Mouse (Mus musculus): ENCODE data around the gene Rheb.
"Not testable (repeated sequence)": the region's sequence is repeated elsewhere in the genome, so short reads cannot be mapped to it uniquely, and the experiment has no call there.

Rheb gene

DNA sequence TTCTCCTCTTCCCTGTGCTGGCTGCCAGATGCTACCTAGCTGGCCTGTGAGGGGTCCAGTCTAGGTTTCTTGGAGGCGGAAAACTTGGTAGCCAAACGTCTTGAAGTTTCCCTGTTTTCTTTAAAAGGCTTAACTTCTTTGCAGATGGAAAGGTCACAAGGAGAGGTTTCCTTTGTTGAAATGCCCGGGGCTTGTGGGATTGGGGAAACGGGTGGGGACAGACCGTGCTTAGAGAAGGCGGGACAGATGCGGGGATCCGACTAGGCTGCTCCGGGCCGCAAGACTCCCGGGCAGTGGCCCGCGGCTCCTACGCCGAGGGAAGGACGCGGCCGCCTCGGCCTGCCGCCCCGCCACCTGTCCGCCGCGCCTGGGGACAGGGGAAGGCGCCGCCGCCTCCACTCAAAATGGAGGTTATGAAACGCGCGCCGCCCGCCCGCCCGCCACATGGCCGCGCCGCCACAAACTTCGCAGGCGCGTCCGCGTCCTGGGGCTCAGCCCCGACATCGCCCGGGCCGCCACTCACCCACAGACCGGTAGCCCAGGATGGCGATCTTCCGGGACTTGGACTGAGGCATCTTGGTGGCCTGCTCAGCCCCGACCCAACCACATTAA lies 656 bp downstream of the Rheb start:
- no peak for DNase-seq

DNA sequence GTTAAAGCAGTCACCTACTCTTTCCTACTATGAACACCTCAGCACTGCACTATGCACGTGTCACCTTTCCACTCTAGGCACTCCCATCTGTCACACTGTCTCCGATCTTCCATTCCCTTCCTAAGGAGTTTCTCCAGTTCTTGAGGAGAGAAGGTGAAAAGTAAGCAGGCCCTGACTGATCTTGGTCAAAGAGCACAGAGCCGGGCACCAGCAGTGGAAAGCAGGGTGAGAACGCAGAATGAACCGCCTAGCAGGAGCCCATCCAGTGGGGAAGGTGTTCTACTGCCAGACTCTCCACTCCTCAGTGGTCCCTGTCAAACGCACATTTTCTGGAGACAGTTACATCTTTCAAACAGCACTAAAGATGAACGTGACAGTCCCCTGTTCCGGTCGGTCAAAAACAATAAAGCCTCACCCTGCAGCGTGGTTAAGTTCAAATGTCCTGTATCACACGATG lies 1.4 kb downstream of the Rheb start:
- no peak for DNase-seq

DNA sequence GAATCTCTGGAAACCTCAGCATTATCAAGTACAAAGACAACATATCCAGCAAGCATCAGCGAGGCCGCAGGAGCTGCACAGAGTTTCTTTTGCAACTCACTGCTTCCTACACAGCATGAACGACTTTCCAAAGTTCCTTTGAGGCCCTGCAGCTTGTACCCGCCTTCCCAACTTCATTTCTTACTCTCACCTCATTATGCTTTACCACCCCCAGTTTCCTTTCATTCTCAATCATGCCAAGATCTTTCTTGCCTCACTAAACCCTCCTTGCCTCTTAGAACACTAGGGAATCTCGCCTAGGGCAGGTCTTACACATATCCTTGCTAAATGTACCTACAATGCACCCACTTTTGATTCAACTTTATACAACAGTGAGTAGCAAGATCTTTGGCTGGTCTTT lies 7.9 kb downstream of the Rheb start:
- DNase-seq, result no peak

DNA sequence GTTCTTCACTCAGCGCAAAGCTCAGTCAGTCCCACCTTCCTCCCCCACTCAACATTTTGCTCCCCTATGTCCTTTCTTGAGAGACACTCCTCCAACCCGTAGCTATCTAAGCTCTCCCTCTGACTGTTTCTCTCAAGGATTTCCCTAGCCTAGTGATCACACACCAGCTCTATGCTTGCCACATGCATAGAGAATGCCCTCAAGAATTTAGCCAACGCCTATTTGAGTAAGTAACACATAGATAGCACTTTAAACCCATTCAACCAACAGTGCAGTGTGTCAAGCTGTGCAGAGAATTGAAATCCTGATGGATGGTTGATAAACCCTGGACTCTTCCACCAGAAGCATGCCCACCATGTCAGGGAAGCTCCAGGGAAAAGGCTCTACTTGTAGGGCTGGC lies 10.5 kb downstream of the Rheb start:
- no peak for DNase-seq

DNA sequence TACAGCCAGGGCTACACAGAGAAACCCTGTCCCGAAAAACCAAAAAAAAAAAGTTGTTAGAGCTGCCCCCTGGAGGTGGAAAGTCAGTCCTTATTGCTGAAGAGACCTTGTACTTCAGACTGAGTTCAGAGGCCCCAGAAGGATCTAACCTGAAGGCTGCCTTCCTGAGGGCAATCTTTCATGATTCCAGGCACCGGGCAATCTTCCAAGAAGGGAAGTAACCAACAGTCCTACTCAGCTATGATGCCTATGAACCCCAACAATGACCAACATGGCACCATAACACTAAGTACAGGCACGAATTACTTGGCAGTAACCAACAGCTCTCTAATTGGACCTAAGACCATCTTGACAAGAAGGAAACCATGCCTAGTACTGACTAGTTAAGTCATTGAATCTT lies 14.0 kb downstream of the Rheb start:
- no peak for DNase-seq

DNA sequence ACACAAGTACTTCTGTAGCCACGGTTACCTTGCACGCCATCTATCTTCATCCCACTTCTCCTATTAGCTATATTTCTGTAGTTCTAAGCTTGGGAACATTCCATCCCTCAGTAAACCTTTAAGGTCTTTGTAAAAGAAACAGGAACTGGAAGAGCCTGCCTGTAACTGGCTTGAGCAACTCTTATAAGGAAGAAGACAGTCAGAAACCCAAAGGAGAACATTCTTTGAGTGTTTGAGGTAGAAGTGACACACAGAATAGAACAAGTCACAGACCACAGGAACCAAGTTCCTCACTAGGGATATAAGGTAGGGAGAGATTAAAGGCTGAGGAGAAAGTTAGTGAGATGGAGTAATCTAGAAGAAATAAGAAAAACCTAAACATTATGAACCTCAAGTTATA lies 15.3 kb downstream of the Rheb start:
- DNase-seq, result no peak

DNA sequence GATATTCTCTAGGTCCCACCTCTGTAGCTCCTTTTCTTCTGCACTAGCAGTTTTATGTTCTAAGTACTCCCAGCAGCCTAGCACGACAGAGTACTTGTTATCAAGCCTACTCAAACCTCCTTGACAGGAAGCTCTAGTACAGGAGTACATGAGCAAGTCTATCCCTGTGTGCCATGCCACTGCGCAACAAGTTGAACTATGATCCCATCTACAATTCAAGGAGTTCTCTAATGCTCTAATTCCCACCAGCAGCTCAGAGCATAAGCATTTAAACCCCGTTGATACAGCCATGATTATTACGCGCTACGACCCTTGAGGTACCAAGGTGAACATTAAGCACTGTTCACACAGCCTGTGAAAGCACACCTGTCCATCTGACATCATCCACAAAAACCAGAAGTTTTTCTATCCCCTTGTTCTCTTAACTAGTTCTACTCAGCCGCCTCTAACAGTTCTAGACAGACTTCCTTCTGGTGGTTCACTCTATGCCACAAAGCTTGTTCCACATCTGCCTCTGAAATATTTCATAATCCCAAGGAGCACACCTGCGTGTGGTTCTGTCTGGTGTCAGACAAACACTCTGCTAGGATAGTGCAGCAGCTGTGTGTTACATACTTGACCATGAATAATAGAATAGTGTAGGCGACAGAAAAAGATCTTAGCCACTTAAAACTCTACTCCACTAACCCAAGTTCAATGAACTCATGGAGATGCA lies 16.2 kb downstream of the Rheb start:
- no peak for DNase-seq

DNA sequence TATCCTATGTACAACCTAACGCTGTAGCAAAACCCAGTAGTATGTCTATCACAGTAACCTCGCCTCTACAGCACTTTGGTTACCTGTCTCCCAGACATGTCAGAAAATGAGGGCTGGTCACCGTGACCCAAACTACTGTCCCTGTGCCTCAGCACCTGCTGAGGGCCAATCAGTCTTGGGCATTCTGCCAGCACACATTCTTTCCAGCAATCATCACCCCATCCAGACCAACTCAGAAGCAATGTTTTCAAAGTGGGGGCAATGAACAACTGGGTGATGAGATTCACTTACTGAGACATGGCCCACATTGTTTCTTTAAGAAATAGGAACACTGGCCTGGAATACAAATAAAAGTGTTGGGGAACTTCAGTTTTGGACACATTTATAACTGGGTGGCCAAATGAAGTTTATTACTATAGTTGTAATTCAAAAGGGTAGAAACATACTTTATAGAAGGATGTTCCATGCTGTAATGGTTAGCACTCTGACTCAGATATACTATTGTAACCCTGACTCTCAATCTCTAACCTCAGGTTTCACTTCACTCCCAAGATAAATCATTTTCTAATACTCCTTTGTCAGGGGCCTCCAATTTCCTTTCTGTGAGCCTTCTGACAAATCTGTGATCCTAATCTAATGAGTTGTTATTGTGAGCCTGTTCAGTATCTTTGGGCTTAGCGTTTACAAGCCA lies 16.9 kb downstream of the Rheb start:
- no peak for DNase-seq

DNA sequence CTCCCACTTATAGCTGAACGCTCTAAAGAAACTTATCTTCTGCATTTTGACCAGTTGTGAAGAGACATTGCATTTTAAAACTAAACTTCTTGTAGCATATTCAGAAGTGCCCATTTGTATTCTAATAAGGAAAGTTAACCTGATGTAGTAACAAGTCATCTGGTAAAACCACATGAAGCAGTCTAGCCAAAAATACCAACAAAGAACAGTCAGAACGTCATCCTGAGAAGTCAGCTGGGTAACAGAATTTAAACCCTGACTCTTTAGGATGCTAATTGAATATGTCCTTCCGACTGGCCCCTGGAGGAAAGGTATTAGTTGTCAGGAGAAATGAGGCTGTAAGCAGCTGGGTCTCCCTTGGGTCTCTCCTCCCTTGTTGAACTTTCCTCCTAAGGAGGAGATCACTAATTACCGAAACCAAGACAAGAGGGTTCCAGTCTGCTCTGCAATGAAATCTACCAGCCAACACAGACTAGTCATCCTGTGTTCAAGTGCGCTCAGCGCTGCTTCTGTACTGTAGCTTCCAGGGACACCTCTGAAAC lies 18.5 kb downstream of the Rheb start:
- no peak for DNase-seq

DNA sequence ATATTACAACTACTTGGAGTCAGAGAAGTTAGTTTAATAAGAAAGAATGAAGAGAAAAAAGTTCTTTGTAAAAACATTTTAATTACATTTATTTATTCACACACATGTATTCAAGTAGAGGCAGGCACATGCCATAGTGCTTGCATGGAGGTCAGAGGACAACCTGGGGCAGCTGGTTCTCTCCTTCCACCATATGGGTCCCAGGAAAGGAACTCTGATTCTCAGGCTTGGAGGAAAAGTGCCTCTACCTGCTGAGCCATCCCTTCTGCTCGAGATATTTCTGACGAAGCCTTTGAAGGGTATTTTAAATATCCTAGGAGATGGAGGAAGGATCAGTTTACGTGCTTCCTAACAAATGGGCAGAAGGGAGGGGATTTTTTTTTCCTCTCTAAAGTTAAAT lies 19.6 kb downstream of the Rheb start:
- no peak for DNase-seq

DNA sequence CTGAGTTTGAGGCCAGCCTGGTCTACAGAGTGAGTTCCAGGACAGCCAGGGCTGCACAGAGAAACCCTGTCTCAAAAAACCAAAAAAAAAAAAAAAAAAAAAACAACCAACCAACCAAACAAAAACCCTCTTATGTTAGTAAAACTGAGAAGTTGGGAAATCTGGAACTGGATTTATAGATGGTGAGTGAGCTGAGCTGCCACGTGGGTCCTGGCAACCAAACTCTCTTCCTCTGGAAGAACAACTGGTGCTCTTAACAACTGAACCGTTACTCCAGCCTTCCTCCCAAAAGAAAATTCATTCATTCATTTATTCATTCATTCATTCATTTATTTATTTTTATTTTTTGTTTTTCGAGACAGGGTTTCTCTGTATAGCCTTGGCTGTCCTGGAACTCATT lies 20.2 kb downstream of the Rheb start:
- DNase-seq, result not testable (repeated sequence)

DNA sequence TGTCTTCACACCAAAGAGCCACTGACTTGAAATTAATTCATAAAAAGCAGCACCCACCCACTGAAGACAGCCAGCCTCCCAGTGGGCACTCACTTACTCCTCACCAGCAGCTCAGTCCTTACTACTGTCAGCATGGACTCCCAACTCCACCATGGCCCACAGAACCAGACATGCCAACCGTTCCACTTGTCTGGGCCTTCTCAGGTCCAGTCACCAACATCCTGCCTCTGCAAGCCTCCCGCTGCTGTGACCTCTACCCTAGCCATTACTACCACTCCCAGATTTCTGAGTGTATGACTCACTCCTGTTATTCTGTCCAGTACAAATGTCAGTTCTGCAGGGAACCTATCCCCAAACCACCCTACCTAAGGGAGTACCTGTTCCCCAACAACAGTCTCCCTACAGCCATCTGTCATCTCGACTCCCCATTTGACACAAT lies 21.0 kb downstream of the Rheb start:
- no peak for DNase-seq

DNA sequence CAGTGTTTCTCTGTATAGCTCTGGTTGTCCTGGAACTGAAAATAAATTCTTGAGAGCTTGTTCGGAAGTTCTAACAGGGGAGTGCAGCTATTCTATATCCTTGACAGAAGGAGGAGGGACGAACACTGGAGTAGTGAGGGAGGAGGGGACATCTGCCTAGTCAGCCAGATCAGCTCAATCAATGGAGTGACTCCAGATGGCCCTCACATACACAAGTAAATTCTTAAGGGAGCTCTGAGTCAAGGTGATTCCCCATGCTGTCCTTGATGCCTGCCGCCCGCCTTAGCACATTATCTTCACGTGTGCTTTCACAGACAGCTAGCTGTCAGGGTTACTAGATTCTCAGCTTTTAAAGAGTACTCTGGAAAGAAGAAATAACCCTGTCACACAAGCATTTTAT lies 21.8 kb downstream of the Rheb start:
- no peak for DNase-seq

DNA sequence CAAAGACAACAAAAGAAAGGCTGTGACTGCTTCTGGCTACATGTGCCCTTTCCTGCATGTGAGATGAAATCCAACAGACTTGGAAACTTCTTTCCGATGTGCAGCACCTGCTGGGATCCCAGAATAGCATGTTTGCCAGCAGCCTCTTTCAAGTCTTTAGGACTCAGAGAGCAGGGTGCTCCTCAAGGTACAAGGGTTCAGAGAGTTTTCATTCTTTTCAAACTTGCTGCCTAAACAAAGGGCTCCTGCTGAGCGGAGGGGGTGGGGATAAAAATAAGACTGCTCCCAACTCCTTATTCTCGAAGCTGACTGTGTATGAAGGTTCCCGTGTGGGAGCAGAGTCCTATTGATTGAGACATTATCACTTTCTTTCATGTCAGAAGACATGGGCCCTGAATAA lies 25.2 kb downstream of the Rheb start:
- DNase-seq, result no peak

DNA sequence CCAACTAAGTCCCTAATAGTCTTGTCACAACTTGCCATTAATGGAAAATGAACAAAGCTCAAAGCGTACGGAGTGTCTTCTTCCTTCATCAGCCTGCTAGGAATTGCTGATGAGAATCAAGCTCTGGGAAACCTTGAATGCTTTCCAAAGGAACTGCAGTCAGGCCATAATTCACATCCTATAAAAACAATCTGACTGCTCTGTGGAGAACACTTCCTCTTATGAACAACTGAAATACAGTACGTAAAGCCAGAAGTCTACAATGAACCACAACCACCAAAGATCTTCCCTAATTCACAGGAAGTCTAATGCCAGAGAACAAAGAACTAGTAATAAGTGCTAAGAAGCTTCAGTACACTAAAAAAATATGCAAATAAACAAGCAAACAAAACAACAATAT lies 28.5 kb downstream of the Rheb start:
- no peak for DNase-seq

DNA sequence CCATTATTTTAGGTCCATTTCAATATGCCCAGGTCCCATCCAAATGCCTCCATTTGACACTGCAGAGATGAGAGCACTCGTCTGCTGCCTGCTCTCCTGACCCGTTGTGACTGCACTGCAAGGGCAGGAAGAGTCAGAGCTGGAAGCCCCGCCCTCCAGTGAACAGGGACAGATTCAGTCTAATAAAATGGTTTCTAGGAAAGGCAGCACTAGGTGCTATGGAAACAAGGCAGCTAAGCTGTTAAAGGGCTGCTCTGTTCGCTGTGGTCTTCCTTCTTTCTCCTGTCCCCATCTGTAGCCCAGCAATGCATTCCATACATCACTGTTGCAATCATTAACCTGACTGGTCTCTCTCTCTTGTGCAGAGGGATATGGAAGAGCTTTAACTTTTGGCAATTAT lies 29.4 kb downstream of the Rheb start:
- no peak for DNase-seq

DNA sequence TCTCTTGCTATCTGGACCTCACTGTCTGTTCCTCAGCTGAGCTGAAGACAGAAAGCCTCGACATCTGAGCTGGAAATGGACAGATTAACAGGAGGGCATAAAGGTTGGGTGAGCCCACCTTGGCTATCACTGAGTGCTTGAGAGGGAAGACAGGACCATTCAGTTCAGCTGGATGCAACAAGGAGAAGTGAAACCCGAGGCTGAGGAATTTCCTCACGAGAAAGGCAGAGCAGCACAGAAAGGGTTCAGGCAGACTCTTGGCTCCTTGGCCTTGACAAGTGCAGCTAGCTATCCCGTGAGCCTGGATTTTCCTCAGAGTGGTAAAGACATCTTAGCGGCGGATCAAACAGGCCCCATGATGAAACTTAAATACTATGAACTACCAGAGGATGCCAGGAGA lies 37.2 kb downstream of the Rheb start:
- DNase-seq, result no peak

DNA sequence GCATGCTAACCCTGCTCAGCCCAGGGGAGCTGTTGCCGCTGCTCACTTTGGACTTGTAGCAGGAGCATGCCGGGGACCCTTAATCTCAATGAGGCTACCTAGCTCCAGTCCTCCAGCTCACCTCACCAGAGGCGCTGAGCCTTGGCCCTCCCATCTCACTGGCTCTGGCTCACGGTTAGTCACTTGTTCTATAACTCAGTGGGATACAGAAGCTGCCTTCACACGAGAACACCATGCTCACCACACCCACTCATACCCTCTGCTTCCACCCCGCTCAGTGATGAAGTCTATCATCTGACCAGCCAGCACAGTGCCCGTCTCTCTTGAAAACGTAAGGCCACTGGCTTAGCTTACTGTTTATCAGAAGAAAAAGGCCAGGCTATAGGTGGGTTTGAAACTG lies 37.8 kb downstream of the Rheb start:
- no peak for DNase-seq

DNA sequence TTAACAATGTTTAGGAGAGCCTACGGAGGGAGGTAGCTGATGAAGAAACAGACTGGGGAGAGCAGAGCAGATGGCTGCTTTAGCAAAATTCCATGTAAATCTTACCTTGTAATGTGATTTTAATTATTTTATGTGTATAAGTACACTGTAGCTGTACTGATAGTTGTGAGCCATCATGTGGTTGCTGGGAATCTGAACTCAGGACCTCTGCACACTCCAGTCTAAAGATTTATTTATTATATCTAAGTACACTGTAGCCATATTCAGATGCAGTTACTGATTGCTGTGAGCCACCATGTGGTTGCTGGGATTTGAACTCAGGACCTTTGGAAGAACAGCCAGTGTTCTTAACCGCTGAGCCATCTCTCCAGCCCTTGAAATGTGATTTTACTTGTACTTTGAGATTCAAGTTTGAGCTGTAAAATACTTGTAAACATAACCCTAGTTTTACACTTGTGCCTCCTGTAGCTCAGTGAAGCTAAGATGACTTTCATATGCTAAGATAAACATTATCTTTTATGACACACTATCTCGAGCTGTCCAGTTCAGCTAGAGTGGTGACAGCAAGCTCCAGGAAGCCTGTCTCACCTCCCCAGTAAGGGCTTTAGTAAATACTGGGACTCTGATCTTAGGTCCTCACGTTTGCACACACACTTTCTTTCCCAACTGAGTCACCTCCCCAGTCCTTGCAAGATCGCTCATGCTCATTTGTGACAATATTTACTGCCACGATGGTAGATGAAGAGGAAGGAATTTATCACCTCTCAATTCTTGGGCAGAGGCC lies 40.4 kb downstream of the Rheb start:
- DNase-seq, result no peak

DNA sequence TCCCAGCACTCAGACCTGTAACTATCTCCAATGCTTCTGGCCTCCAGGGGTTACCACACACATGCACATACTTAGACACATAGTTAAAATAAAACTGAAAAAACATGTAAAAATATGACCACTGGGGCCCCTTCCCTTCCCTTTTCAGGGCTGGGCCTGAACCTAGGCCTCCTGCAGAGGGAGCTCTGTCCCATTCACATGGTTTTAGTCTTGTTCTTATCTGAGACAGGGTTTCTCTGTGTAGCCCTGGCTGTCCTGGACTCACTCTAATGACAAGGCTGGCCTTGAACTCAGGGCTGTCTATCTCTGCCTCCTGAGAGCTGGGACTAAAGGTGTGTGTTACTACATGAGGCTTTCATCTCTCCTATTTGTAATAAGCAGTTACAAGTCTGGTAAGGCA lies 42.0 kb downstream of the Rheb start:
- no peak for DNase-seq

DNA sequence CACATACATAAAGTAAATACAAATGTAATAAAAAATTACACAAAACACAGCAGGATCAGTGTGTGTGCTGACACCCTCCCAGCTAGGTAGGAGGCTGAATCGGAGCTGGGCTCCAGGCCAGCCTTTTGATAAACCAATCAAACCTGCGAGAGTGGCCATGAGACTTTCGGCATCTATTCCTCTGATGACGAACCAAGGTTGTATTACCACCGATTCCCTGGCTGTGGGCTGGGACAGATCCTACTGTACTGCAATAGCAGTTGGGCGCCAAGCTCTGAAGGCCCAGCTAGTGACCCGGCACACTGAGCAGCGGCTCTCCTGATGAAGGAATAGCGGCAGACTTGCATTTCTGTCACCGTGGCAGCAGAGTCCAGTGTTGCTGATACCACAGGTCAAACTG lies 43.8 kb downstream of the Rheb start:
- DNase-seq, result no peak

DNA sequence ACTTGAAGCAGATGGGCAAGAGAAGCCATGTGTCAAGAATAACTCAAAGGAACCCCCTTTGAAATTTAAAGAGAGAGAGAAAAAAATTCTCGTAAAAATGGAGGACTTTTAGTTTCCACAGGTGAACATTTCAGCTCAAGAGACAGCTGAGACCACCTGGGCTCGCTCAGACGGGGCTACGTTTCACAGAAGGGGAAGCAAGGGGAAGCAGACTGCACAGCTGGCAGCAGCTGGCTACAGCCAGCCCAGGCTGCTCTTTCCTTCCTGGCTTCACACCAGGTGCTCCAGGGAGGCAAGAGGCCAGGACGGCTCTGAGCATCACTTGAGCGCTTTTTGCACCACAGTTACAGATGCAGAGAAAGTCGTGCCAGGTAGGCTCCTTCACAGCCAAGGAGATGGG lies 44.6 kb downstream of the Rheb start:
- no peak for DNase-seq

DNA sequence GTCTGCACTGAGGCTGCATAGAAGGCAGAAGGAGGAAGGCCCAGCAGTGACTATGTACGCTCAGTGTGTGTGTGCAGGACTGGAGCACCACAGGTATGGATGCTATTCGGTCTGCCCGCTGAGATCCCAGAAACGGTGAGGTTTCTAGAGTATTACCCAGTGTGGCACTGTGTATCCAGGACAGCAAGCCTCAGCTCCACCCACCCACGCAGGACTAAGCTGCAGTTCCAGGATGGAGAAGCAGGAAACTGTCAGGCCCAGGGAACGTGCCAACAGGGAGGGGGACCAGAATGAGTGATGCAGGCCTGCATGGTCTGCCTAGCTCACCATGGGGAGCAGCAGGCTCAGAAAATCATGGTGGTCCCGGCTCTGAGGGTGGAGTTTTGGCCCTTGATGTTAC lies 49.5 kb downstream of the Rheb start:
- DNase-seq, result no peak
